Mouse (Mus musculus) MEL-GATA-1-ER (cell line): ENCODE results near the gene 1810024B03Rik.
"Not testable (repeated sequence)": the region's sequence is repeated elsewhere in the genome, so short reads cannot be mapped to it uniquely, and the experiment has no call there.

Experiments
- DNase-seq: peaks from one replicate; pipeline ENCODE4 v3.0.0-alpha.2; 2012; ENCODE audit warnings: low read depth; ENCODE audit errors: extremely low read depth

1810024B03Rik gene

GRCm38 (mm10) chr2:127207547-127208451 is at the start of gene 1810024B03Rik, which contains the start of gene Snrnp200:
Gene 1810024B03Rik (minus strand): TSS chr2:127208280.
Gene Snrnp200 (plus strand): TSS chr2:127208386.
- DNase-seq: peak; percentile 98

- no peak for DNase-seq
These were observed 47.2 kb upstream of the 1810024B03Rik start for GRCm38 (mm10) chr2:127255294-127255693.

GRCm38 (mm10) chr2:127254604-127255134 is 46.6 kb upstream of the 1810024B03Rik start:
- no peak for DNase-seq

- DNase-seq: no peak
These were observed 44.7 kb upstream of the 1810024B03Rik start for GRCm38 (mm10) chr2:127252787-127253186.

GRCm38 (mm10) chr2:127251880-127252527 is 43.9 kb upstream of the 1810024B03Rik start:
- DNase-seq: no peak

- no peak for DNase-seq
These were observed 43.4 kb upstream of the 1810024B03Rik start for GRCm38 (mm10) chr2:127251457-127251856.

- DNase-seq: peak; percentile 43
These were observed 42.4 kb upstream of the 1810024B03Rik start for GRCm38 (mm10) chr2:127250291-127251008.

GRCm38 (mm10) chr2:127248334-127249004 is 40.4 kb upstream of the 1810024B03Rik start:
- DNase-seq: peak; percentile 37

- DNase-seq: peak; percentile 99
These were observed 39.7 kb upstream of the 1810024B03Rik start, which contains the start of the genes Ciao1 and Tmem127 for GRCm38 (mm10) chr2:127247592-127248333. Gene Ciao1 (minus strand): TSS chr2:127247816. Gene Tmem127 (plus strand): TSS chr2:127247908.

GRCm38 (mm10) chr2:127240065-127240464 is 32.0 kb upstream of the 1810024B03Rik start:
- DNase-seq: no peak

GRCm38 (mm10) chr2:127237897-127238610 is 30.0 kb upstream of the 1810024B03Rik start:
- no peak for DNase-seq

GRCm38 (mm10) chr2:127225261-127225660 is 17.2 kb upstream of the 1810024B03Rik start:
- no peak for DNase-seq

- DNase-seq: no peak
These were observed 9.7 kb upstream of the 1810024B03Rik start for GRCm38 (mm10) chr2:127217746-127218145.

GRCm38 (mm10) chr2:127210701-127211100 is 2.6 kb upstream of the 1810024B03Rik start:
- DNase-seq: no peak

GRCm38 (mm10) chr2:127208452-127208769 is 331 bp upstream of the 1810024B03Rik start:
- no peak for DNase-seq

- DNase-seq: peak; percentile 26
These were observed 1.2 kb downstream of the 1810024B03Rik start for GRCm38 (mm10) chr2:127206916-127207315.

- not testable (repeated sequence) for DNase-seq
These were observed 2.1 kb downstream of the 1810024B03Rik start for GRCm38 (mm10) chr2:127205936-127206335.

- DNase-seq: peak; percentile 35
These were observed 3.1 kb downstream of the 1810024B03Rik start for GRCm38 (mm10) chr2:127204932-127205331.

GRCm38 (mm10) chr2:127189574-127189973 is 18.5 kb downstream of the 1810024B03Rik start:
- no peak for DNase-seq
